Mouse (Mus musculus) intestine, embryonic 15.5 days (tissue): ENCODE data around the gene 1700021F05Rik. TPM values are rescaled to one million over a fixed set of nuclear protein-coding genes. Genes with fewer than 3 reads are reported as not detected.

Experiments used
- ATAC-seq: fragments of 200-750 bp; cut with Nextera tagmentation; 2 replicates; pipeline ENCODE4 v1.8.0; 2017; ENCODE audit warnings: moderate TSS enrichment, moderate library complexity
- H3K27ac ChIP-seq: fragments of 300-500 bp; sonication (generic); 2 replicates; pipeline ENCODE4 v1.5.1; 2015; ENCODE audit warnings: mild to moderate bottlenecking, inconsistent platforms
- H3K27me3 ChIP-seq: fragments of 300-500 bp; sonication (generic); replicated peaks from 2 replicates; pipeline ENCODE4 v1.6.1; 2015; ENCODE audit warnings: inconsistent platforms
- H3K36me3 ChIP-seq: fragments of 300-500 bp; sonication (generic); 2 replicates; pipeline ENCODE4 v1.6.1; 2015; ENCODE audit warnings: inconsistent platforms
- H3K4me1 ChIP-seq: fragments of 300-500 bp; sonication (generic); replicated peaks from 2 replicates; pipeline ENCODE4 v1.6.1; 2015; ENCODE audit warnings: inconsistent platforms
- H3K4me2 ChIP-seq: fragments of 300-500 bp; sonication (generic); replicated peaks from 2 replicates; pipeline ENCODE4 v1.6.1; 2015; ENCODE audit warnings: mild to moderate bottlenecking, inconsistent platforms
- H3K4me3 ChIP-seq: fragments of 300-500 bp; sonication (generic); replicated peaks from 2 replicates; pipeline ENCODE4 v1.5.1; 2015; ENCODE audit warnings: inconsistent platforms
- H3K9ac ChIP-seq: fragments of 300-500 bp; sonication (generic); 2 replicates; pipeline ENCODE4 v1.6.1; 2015; ENCODE audit warnings: inconsistent platforms
- H3K9me3 ChIP-seq: fragments of 300-500 bp; sonication (generic); 2 replicates; pipeline ENCODE4 v1.6.1; 2016; ENCODE audit warnings: inconsistent platforms
- WGBS: fragments of 180-500 bp; shearing (Covaris S2); methylation state at CpG from one replicate; pipeline ENCODE4 v1.1.7; 2015; 5-methylcytosine and 5-hydroxymethylcytosine counted together
- polyA plus RNA-seq: library from polyadenylated mRNA; unstranded; fragments of >200 nt; fragmentation: Nextera tagmentation; extraction: Ambion mirVana; gene quantifications from 2 replicates; pipeline ENCODE4 v1.2.1, GENCODE M21; 2015

The 1700021F05Rik gene
- polyA plus RNA-seq, result 77.0 and 77.4 TPM in 2 replicates

- no peaks in the 10 kb centered on the region for H3K9me3 ChIP-seq
- WGBS, result under 1% methylated on average over 54 of the region's 56 CpGs
- H3K4me2 ChIP-seq, result peak within 1 kb of the TSS; percentile 59
- H3K27me3 ChIP-seq, result no peaks in the 10 kb centered on the region
- peak within 1 kb of the TSS; percentile 90 for H3K4me3 ChIP-seq
- H3K4me1 ChIP-seq, result peaks cover 11% of the 10 kb centered on the region
- peak within 1 kb of the TSS; percentile 82 for H3K27ac ChIP-seq
- H3K36me3 ChIP-seq, result no peaks in the 10 kb centered on the region
- H3K9ac ChIP-seq, result peak within 1 kb of the TSS; percentile 94
- ATAC-seq, result peak; percentile 100
Observed at GRCm38 (mm10) chr10:43540442-43541152, at the start of gene 1700021F05Rik. Gene 1700021F05Rik, minus strand, starts transcription at chr10:43540994.

DNA sequence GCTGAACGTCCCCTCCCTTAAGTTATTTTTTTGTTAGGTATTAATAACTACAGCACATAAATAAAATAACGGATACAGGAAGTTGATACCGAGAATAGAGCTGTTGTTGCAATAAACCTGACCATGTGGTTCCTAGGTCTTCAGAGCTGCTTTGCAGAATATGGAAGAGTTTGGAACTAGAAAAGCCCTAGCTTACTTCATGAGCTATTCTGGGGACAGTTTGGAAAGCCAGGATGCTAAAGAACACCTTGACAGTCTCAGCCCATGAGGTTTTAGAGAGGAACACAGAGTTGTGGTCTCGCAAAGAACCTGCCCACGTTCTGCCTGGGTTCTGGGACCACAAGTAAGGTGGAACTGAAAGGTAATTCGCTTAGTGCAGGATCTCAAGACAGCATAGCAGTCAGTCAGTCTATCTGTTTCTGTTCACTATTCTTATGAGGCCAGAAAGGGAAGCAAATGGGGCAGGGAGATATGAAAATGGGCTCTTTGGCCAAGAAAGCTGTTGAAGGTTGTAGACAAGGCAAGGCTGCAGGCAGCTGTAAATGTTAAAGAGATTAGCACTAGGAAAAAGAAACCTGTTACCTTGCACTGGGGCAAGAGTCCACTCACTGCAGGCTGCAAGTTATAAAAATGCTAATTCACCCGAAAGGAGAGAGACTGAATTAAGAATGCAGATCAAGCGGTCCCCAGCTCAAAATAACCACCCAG lies 47.8 kb upstream of the 1700021F05Rik start:
- H3K9me3 ChIP-seq, result no peaks in the 10 kb centered on the region
- H3K9ac ChIP-seq, result no peak overlapping the region
- no peaks in the 10 kb centered on the region for H3K36me3 ChIP-seq
- 60% methylated on average over 8 of the region's 8 CpGs for WGBS
- peak; percentile 81 for ATAC-seq
- no peak overlapping the region for H3K4me3 ChIP-seq
- H3K4me2 ChIP-seq, result peak overlapping the region; percentile 41
- H3K27ac ChIP-seq, result peak overlapping the region; percentile 32; the same call in 1 of the 2 replicates
- H3K27me3 ChIP-seq, result no peaks in the 10 kb centered on the region
- H3K4me1 ChIP-seq, result 0 out of 2 replicates have a peak, but pooled peaks cover 4% of the 10 kb centered on the region

GRCm38 (mm10) chr10:43584538-43584937 lies 43.7 kb upstream of the 1700021F05Rik start:
- H3K36me3 ChIP-seq, result no peaks in the 10 kb centered on the region
- no peak overlapping the region for H3K9ac ChIP-seq
- no peak overlapping the region for H3K4me2 ChIP-seq
- 95% methylated on average over 4 of the region's 4 CpGs for WGBS
- H3K27ac ChIP-seq, result no peak overlapping the region
- H3K4me3 ChIP-seq, result no peak overlapping the region
- H3K9me3 ChIP-seq, result no peaks in the 10 kb centered on the region
- no peaks in the 10 kb centered on the region for H3K27me3 ChIP-seq
- 0 out of 2 replicates have a peak, but pooled peaks cover 4% of the 10 kb centered on the region for H3K4me1 ChIP-seq
- no peak for ATAC-seq

GRCm38 (mm10) chr10:43581260-43581659 lies 40.5 kb upstream of the 1700021F05Rik start:
- peak overlapping the region; percentile 51; the same call in 1 of the 2 replicates for H3K9ac ChIP-seq
- no peak for ATAC-seq
- H3K27me3 ChIP-seq, result no peaks in the 10 kb centered on the region
- H3K9me3 ChIP-seq, result no peaks in the 10 kb centered on the region
- H3K4me3 ChIP-seq, result peak overlapping the region; percentile 64
- peak overlapping the region; percentile 61; the same call in 1 of the 2 replicates for H3K27ac ChIP-seq
- no peaks in the 10 kb centered on the region for H3K36me3 ChIP-seq
- no peaks in the 10 kb centered on the region for H3K4me1 ChIP-seq
- 67% methylated on average over 3 of the region's 3 CpGs for WGBS
- peak overlapping the region; percentile 95 for H3K4me2 ChIP-seq

DNA sequence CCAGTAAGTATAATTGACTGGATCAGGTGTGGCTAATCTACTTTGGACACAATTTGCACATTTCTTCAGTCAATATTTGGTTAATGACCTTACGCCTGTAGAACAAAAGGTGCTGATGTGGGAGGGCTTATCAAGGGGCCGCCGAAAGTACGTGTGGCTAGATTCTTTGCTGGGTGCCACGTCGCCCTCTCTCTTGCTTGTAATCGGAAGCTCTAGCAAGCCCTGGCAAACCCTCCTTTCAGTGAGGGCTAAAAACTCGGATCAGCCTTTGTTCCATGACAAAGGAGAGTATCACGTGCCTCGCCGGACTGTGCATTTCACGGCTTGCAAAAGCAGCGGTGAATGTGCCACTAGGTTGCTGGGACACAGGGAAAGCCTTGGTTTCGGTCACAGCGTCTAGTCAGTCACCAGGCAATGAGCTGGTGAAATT lies 39.9 kb upstream of the 1700021F05Rik start:
- Histone ChIP-seq H3K27me3 (no peaks in the 10 kb centered on the region), H3K9me3 (no peaks in the 10 kb centered on the region), H3K4me2 (peak overlapping the region; percentile 95), H3K36me3 (no peaks in the 10 kb centered on the region), H3K27ac (peak overlapping the region; percentile 61), H3K4me3 (peak overlapping the region; percentile 64), H3K9ac (peak overlapping the region; percentile 51), H3K4me1 (no peaks in the 10 kb centered on the region)
- ATAC-seq, result peak; percentile 3; the same call in 1 of the 2 replicates
- under 1% methylated on average over 15 of the region's 15 CpGs for WGBS

DNA sequence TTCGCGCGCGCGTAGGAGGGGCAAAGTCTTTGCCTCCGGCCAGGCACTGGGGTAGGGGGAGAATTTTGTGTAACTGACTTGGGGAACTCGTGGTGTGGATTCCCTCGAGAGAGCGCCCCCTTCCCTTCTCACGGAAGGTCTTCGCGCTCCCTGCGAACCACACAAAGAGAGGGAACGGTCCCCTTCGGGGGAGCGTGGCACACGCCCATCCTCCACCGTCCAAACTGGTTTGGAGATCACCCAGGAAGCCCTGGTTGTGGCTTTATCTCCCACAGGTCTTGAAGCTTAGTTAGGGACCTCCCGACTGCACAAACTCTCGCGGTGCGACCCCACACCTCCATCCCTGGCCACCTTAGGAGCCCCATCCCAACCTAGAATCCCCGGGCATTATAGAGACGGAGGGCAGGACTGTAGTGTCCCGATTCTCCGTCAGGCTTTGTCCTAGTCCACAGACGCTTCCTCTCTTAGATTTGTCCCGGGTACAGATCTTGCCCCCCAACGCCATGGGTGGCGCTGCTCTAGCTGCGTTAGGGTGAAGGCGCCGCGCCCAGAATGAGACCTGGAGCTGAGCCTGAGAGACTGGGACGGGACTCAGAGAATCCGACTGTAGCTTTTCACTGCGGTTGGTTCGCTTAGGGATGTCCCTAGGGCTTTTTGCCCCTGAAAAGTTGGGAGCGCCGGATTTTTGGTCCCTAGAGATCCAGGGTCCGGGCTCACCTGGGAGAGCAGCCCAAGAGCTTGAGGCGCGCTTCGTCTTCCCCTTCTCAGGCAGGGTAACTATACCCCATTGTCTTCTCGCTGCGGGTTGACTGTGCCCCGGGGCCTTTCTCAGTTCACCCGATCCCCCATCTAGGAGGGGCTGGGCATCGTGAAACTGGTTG lies 38.8 kb upstream of the 1700021F05Rik start:
- peak overlapping the region; percentile 64 for H3K4me3 ChIP-seq
- H3K36me3 ChIP-seq, result no peaks in the 10 kb centered on the region
- ATAC-seq, result peak; percentile 46
- H3K9ac ChIP-seq, result peak overlapping the region; percentile 75
- H3K27me3 ChIP-seq, result no peaks in the 10 kb centered on the region
- no peaks in the 10 kb centered on the region for H3K4me1 ChIP-seq
- peak overlapping the region; percentile 96 for H3K27ac ChIP-seq
- H3K4me2 ChIP-seq, result peak overlapping the region; percentile 95
- H3K9me3 ChIP-seq, result no peaks in the 10 kb centered on the region
- WGBS, result under 1% methylated on average over 49 of the region's 49 CpGs

DNA sequence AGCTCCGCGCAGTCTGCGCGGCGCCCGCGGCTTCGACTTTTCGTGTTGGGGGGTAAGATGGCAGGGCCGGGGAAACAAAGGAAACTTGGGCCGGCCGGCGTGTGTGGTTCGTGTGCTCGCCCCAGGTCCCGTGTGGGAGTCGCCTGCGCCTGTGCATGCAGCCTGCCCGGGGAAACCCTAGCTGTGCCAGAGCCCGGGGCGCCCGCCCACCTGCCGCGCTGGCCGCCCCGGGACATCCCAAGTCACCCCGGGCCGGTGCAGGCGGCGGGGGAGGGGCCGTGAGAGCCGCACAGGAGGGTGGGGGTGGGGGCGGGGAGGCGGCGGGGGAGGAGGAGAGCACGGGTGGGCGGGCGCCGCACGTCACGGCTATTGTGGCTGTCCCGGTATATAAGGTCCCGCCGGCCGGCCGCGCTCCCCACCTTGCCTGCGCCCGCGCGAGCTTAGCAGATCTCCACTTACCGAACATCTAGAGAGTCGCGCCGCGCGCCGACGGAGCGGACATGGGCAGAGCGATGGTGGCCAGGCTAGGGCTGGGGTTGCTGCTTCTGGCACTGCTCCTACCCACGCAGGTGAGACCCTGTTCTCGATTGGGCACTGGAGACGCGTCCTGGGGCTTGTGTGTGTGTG lies 38.1 kb upstream of the 1700021F05Rik start:
- WGBS, result under 1% methylated on average over 61 of the region's 65 CpGs
- Histone ChIP-seq H3K4me2 (peak overlapping the region; percentile 95), H3K9me3 (no peaks in the 10 kb centered on the region), H3K9ac (peak overlapping the region; percentile 75), H3K4me3 (peak overlapping the region; percentile 64), H3K36me3 (no peaks in the 10 kb centered on the region), H3K27ac (peak overlapping the region; percentile 96), H3K4me1 (no peaks in the 10 kb centered on the region), H3K27me3 (no peaks in the 10 kb centered on the region)
- ATAC-seq, result peak; percentile 90

- H3K27me3 ChIP-seq, result no peaks in the 10 kb centered on the region
- ATAC-seq, result peak; percentile 68
- no peaks in the 10 kb centered on the region for H3K4me1 ChIP-seq
- H3K36me3 ChIP-seq, result no peaks in the 10 kb centered on the region
- WGBS, result under 1% methylated on average over 32 of the region's 32 CpGs
- peak overlapping the region; percentile 96 for H3K27ac ChIP-seq
- H3K4me2 ChIP-seq, result peak overlapping the region; percentile 95
- peak overlapping the region; percentile 64 for H3K4me3 ChIP-seq
- H3K9ac ChIP-seq, result peak overlapping the region; percentile 75
- H3K9me3 ChIP-seq, result no peaks in the 10 kb centered on the region
Observed at GRCm38 (mm10) chr10:43578366-43578753, 37.6 kb upstream of the 1700021F05Rik start.

DNA sequence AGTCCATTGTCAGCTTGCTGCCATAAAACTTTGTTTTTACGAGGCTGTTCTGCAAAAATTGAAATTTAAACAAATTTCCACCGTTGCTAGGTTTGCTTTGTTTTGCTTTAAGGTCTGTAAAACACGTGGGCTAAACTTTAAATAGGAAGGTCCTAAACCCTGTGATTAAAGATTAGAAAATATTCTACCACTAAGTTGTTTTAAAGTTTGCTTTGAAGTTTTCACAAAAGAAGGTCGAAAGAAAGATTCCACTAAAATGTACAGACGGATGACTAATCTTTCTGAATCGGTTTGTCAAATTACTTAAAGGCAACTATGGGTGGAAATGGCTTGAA lies 37.2 kb upstream of the 1700021F05Rik start, which contains the start of gene Cd24a:
Gene Cd24a, plus strand, starts transcription at position 288 of the 335 bp plus-strand sequence.
- Histone ChIP-seq H3K4me1 (no peaks in the 10 kb centered on the region), H3K36me3 (no peaks in the 10 kb centered on the region), H3K27me3 (no peaks in the 10 kb centered on the region), H3K27ac (peak within 1 kb of the TSS; percentile 96), H3K9me3 (no peaks in the 10 kb centered on the region), H3K9ac (peak within 1 kb of the TSS; percentile 75), H3K4me2 (peak within 1 kb of the TSS; percentile 95), H3K4me3 (peak within 1 kb of the TSS; percentile 64)
- WGBS, result under 1% methylated on average over 6 of the region's 6 CpGs
- no peak for ATAC-seq

- H3K9ac ChIP-seq, result no peak overlapping the region; the same call in 1 of the 2 replicates
- H3K4me2 ChIP-seq, result peak overlapping the region; percentile 95
- WGBS, result 22% methylated on average over 19 of the region's 19 CpGs
- peak overlapping the region; percentile 64 for H3K4me3 ChIP-seq
- no peaks in the 10 kb centered on the region for H3K36me3 ChIP-seq
- peak; percentile 8; the same call in 1 of the 2 replicates for ATAC-seq
- no peaks in the 10 kb centered on the region for H3K27me3 ChIP-seq
- H3K9me3 ChIP-seq, result no peaks in the 10 kb centered on the region
- no peaks in the 10 kb centered on the region for H3K4me1 ChIP-seq
- peak overlapping the region; percentile 72 for H3K27ac ChIP-seq
Observed at GRCm38 (mm10) chr10:43577299-43577996, 36.7 kb upstream of the 1700021F05Rik start.

GRCm38 (mm10) chr10:43574956-43575355 lies 34.2 kb upstream of the 1700021F05Rik start:
- H3K9ac ChIP-seq, result no peak overlapping the region
- no peak overlapping the region for H3K4me3 ChIP-seq
- no peak overlapping the region for H3K4me2 ChIP-seq
- H3K36me3 ChIP-seq, result no peaks in the 10 kb centered on the region
- no peak for ATAC-seq
- H3K9me3 ChIP-seq, result peaks cover 4% of the 10 kb centered on the region; the same call in 1 of the 2 replicates
- no peak overlapping the region for H3K27ac ChIP-seq
- H3K4me1 ChIP-seq, result no peaks in the 10 kb centered on the region
- H3K27me3 ChIP-seq, result no peaks in the 10 kb centered on the region
- 0% methylated on average over 3 of the region's 3 CpGs for WGBS
